Comparison of ENCODE assay signal across 16 mouse cellular contexts in the genomic region with DNA sequence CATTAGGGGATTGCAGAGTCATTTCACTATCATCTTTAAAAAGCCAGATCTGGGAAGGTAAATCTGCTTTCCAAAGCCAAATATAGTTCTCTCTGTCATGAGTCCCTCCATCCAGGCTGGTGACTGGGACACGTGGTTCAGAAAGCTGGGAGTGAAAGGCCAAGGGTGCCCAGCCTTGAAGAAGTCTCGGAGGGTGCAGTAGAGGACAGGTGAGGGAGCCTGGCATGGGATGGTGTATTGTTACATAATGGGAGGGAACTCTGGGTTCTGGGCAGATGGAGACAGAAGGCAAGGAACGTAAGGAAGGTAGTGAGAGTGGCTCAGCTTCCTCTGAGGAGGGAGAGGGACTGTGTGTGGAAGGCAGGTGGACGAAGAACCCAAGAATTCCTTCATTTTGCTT. TPM values are rescaled to one million over a fixed set of nuclear protein-coding genes. Genes with fewer than 3 reads are reported as not detected.
"Had no signal": no experiment of that assay in that cellular context is flagged by ENCODE, and none has a peak within 500 bp of the region (broad histone marks: within the 10 kb centered on the region; RNA-seq: fewer than 3 reads in every experiment).

No protein-coding gene starts in this region.

- H3K4me3 ChIP-seq: left cerebral cortex, adult 2 months; liver, embryonic 13.5 days; midbrain, embryonic 12.5 days; midbrain, embryonic 15.5 days; neural tube, embryonic 12.5 days; neural tube, embryonic 15.5 days had no signal

- H3K27ac ChIP-seq: left cerebral cortex, adult 2 months; liver, embryonic 13.5 days; macrophage; midbrain, embryonic 12.5 days; midbrain, embryonic 15.5 days; neural tube, embryonic 12.5 days; neural tube, embryonic 15.5 days had no signal

- DNase-seq: kidney, adult 9 months; kidney, postnatal 14 days; kidney, postnatal 4 days; layer of hippocampus, adult 9-11 months; layer of hippocampus, postnatal 36 days; liver, embryonic 13.5 days; lung, adult 2 months; thymus, adult 18-20 months; thymus, postnatal 36 days had no signal

- H3K27me3 ChIP-seq: midbrain, embryonic 15.5 days had no signal

RNA-seq across cellular contexts. Expression of a gene that starts 5.5 kb away (rescaled TPM):
- total RNA-seq: megakaryocyte, adult 5-6 weeks had no signal
- polyA plus RNA-seq: macrophage had no signal
